Mouse (Mus musculus): ENCODE results near the gene Kif13a.

GRCm38 (mm10) chr13:46788452-46788851 lies 141.2 kb downstream of the Kif13a start:
- TF ChIP-seq CTCF (conservative IDR thresholded peaks at IDR 0.05; ENCODE audit: insufficient read depth, insufficient read length, low read depth, low read length): no peak
- TF ChIP-seq POLR2A (IDR thresholded peaks at IDR 0.05; ENCODE audit: low read depth, low read length): no peak
